Mouse (Mus musculus): ENCODE data around the gene Sez6l.

Sez6l gene

DNA sequence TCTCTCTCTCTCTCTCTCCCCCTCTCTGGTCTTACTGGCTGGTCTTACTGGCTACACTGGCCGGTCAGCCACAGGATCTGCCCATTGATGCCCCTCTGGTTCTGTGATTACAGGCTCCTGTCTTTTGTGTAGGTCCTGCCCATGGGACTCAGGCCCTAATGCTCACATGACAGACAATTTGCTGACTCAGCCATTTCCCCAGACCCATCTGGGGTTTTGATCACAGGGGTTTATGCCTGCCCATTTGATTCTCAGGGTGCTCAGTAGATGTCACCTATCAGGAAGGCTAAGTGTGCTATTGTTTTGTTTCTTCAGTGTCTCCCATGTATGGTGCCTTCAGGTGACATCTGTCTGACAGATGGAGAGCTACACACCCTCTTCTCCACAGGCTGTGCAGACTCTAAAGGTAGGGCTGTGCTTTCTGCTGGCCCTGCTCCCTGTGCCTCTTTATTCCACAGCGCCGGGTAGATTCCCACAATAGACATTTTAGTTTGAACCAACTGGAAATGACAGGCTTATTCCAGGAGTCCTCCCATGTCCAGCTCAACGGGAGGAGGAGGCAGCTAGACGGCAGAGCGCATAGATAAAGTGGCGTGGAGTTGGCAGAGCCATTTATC is 80.1 kb downstream of the Sez6l start:
- peak; percentile 44 for DNase-seq

DNA sequence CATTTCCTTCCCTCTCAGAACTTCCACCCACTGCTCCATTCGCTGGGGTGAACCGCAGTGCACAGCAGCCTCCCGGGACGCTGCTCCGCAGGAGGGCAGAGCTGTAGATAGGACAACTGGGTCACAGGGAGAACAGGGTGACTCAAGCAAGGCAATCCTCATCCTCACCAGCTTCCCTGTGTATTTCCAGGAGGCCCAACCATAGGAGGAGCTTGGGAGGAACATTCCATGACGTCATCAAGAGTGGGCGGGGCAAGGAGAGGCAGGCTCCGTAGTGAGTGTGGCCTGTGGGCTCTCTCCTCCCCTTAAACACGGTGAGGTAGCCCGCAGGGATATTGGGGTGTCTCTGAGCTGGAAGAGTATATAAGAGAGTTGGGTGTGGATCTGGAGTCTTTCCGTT is 83.5 kb downstream of the Sez6l start:
- DNase-seq: no peak

GRCm38 (mm10) chr5:112491489-112491888 is 85.5 kb downstream of the Sez6l start:
- DNase-seq: no peak

- no peak for DNase-seq
These were observed 88.7 kb downstream of the Sez6l start for GRCm38 (mm10) chr5:112488101-112488776.

DNA sequence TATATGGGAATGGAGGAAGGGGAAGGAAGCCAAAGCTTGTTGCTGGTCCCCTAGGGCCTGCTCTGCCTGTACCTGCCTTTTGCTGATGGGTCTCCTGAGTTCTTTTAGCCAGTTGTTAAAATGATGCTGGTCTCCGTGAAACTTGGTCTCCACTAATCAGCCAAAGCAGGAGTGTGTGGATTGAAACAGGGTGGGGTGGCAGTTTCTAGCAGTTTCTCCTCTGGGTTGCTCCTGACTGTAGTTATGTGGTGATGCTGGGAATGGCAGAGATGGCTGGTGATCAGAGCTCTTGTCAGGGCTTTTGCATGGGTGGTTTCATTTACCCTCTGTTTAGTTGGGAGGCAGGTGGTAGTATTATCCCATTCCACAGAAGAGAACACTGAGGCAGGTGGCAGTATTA is 89.5 kb downstream of the Sez6l start:
- DNase-seq: no peak

GRCm38 (mm10) chr5:112486415-112486814 is 90.6 kb downstream of the Sez6l start:
- DNase-seq: peak; percentile 35

DNA sequence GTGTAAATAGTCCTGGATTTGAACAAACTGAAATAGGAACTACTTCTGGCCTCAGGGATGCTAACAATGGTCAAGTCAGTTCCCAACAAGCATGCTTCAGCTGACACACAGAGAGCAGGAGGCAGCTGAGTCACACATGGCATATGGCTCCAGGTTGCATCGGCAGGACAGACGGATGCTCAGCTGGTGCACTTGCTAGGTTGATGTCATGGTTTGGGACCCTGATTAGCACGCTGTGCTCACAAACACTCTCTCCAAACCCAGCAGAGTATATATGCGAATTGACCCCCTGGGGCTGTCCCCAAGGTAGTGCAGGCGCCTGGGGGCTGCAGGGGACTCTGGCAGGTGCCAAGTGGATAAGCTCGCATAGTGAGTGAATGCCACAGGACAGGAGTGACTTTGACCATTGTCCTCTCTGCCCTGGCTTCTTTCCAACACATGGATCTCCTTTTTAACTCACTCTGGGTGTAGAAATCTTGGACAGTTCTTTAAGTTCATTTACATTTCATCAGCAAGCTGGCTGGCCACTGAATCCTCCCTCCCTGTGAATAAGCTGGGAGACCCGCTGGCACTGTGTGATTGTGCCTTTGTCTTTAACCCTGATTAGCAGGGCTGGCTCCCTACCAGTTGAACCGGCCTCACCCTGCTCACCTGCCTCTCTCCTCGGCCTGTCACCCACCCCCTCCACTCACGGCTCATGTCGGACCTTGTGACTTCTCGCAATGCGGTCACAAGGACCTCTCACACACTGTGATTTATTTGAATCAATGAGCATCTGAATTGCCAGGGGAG is 91.9 kb downstream of the Sez6l start:
- peak; percentile 82 for DNase-seq

GRCm38 (mm10) chr5:112483030-112483429 is 94.0 kb downstream of the Sez6l start:
- DNase-seq: no peak

- no peak for DNase-seq
These were observed 94.4 kb downstream of the Sez6l start for GRCm38 (mm10) chr5:112482551-112482950.

GRCm38 (mm10) chr5:112481946-112482410 is 95.0 kb downstream of the Sez6l start:
- DNase-seq: no peak

- DNase-seq: no peak
These were observed 103.5 kb downstream of the Sez6l start for GRCm38 (mm10) chr5:112473453-112473852.

DNA sequence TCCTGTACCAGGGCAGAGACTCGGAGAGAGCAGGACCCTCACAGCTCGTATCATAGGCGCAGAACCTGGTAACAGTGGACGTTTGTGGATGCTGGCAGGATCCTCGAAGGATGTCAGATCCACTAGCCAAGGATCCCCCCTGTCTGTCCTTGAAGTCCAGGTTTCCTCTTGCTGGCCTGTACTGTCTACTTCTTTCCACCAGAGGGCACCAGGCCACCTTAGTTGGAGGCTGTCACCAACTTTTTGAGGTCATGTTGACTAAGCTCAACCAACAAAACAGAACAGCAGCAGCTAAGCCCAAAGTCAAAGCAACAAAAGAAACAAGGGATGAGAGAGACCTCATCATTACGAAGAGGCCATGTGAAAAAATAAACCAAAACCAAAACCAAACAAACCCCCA is 106.8 kb downstream of the Sez6l start:
- DNase-seq: peak; percentile 68

DNA sequence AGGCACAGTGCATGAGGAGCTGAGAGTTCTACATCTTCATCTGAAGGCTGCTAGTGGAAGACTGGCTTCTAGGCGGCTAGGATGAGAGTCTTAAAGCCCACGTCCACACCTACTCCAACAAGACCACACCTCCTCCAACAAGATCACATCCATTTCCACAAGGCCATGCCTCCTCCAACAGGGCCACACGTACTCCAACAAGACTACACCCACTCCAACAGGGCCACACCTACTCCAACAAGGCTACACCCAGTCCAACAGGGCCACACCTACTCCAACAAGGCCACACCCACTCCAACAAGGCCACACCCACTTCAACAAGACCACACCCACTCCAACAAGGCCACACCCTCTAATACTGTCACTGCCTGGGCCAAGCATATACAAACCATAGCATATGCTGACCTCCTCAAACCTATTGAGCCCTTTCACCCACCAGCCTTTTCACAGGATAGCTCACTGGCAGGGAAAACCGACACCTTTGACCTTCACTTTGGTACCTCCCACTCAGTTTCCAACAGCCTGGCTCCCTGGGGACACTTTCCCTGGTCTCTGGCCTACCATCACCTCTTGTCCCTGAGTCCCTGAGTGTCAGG is 107.9 kb downstream of the Sez6l start:
- DNase-seq: no peak

DNA sequence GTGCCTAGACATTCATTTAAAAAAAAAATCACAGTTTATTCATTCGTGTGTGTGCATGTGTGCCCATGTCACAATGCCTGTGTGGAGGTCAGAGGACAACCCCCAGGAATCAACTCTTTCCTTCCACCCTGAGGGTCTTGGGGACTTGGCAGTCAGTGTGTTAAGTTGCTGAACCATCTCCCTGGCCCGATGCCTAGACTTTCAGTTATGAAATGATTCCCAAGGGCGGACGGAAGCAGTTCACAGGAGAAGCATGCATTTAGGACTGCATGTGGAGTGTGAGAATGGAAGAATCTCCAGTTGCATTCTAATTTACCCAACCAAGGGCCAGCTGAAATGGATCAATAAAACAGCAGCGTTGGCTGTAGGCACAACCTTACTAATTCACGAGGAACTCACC is 110.7 kb downstream of the Sez6l start:
- no peak for DNase-seq

DNA sequence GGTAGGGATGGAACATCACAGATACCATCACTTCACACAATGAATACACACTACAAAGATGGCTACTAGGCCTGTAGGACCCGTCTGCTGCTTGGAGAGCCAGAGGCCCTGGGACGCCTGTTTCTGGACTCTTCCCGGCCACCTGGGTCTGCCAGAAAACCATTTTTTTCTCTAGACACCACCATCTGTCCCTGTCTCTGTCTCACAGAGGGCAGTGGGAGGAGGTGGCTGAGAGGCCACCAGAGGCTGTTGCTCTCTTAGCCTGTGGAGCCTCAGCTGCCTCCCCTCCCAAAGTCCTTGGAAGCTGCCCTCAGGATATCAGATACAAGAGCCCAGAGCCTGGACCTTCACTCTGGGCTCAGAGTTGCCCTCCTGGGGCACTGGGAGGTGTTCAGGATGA is 117.1 kb downstream of the Sez6l start:
- DNase-seq: peak; percentile 57

DNA sequence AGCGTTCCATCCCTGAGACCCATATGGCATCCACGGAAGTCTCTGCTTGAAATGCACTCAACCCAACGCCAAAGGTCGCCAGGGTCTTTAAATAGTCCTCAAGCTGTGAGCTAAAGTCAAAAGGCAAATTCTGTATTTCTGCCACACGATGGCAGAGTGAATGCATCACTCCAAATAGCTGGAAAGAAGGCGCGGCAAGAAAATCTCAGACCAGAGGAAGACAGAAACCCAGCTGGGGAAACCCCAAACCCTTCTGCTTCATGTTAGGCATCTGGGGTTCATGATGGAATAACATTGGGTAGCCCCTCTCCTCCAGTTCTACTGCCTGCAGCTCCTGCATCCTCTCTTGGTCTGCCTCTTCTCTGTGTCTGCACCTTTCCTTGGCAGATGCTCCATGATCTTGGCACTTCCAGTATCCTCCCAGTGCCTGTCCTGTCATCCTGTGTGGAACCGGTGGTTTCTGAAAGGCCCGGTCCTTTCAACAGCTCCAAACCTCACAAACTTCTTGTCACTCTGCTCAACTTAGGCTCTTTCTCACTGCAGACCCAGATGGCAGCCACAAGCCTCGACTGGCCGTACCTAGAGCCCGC is 121.9 kb downstream of the Sez6l start:
- no peak for DNase-seq

DNA sequence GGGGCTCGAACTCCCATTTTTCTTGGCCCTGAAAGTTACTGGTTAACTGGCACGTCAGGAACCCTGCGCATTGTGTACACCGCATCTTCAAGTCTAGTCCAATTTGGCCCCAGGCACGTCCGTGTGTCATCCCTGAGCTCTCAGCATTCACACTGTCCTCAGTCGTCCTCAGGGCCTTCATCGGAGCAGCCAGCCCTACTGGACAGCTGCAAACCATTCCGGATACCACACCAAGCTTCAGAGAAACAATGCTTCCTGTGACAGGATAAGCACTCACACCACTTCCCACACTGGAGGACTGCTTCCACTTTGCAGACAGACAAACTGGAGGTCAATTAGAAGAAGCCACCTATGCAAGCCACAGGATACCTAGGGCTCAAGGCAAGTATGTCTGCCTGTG is 123.9 kb downstream of the Sez6l start:
- DNase-seq: no peak

- no peak for DNase-seq
These were observed 128.1 kb downstream of the Sez6l start, which contains the start of gene Gm6588 for GRCm38 (mm10) chr5:112448747-112449440. Gm6588 (plus strand) TSS chr5:112449426.

DNA sequence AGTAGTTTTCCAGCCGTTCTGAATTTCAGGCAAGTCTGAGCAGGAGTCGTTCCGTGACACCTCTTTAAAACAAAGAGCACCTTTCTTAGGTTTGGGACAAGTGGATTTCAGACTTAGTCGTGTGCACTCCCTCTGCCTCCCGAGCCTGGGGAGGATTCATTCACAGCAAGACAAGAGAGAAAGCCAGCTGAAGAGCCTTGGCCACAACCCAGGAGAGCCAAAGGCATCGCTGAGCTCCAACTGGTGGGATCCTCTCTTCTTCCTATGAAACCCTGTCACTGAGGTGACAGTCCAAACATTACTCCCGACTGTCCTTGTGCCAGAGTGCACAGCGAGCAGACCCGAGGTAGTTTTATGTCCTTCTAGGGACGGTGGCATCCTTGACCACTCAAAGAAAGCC is 138.4 kb downstream of the Sez6l start:
- DNase-seq: no peak

DNA sequence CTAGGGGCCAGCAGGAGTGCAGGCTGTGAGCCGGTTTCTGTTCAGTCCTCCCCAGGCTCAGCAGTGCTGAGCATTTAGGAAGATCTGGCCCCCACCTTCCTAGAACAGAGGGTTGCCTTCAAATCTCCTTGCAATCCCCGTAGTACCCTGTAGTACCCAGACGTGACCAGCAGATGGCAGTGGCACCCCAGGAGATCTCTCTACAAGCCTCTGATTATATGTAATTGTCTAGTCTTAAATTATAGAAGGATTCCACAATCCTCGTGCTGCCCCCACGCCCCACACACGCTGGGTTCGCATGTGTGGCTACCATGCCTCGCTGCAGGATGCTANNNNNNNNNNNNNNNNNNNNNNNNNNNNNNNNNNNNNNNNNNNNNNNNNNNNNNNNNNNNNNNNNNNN is 144.0 kb downstream of the Sez6l start:
- DNase-seq: peak; percentile 81

GRCm38 (mm10) chr5:112432033-112432432 is 145.0 kb downstream of the Sez6l start:
- DNase-seq: no peak

DNA sequence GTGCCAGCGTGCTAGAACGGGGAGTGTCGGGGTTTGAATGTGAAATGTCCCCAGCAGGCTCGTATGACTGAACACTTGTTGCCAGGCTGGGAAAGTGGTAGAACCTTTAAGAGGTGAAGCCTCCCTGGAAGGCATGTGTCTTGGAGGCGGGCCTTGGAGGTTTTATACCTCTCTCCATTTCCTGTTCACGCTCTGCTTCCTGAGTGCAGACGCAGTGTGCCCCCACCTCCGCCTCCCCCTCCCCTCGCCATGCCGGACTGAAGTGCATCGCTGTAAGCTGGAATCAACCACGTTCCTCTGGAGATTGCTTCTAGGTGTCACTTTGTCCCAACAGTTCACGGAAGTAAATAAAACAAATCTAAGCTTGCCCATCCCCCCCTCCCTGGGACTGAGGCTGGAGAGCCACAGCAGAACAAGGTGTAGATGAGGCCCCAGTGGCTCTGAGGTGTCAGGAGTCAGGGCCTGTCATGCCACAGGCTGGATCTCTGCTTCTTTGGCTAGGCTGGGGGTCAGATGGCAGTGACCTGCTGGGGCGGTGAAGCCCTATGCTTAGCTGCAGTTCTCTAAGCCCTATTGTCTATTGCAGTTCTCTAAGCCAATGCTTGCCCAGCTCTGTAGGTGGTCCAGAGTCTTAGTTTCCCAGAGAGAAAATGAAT is 145.7 kb downstream of the Sez6l start:
- no peak for DNase-seq
